Mouse (Mus musculus) telencephalon, adult 2 months (tissue): Measurements from ENCODE around the gene Mgrn1.

Source experiments
- DNase-seq: peaks from one replicate; pipeline ENCODE4 v3.0.0-alpha.2; 2011; ENCODE audit warnings: low read depth, low spot score

Gene Mgrn1

GRCm38 (mm10) chr16:4885760-4886689 lies at the start of gene Mgrn1:
Mgrn1 (plus strand) TSS chr16:4886249.
- peak; percentile 83 for DNase-seq

- no peak for DNase-seq
These were observed 48.4 kb upstream of the Mgrn1 start for GRCm38 (mm10) chr16:4837631-4838030.

- DNase-seq: no peak
These were observed 46.5 kb upstream of the Mgrn1 start for GRCm38 (mm10) chr16:4839552-4839951.

- DNase-seq: no peak
These were observed 45.8 kb upstream of the Mgrn1 start for GRCm38 (mm10) chr16:4840231-4840630.

- DNase-seq: no peak
These were observed 39.0 kb upstream of the Mgrn1 start for GRCm38 (mm10) chr16:4847041-4847440.

- no peak for DNase-seq
These were observed 38.0 kb upstream of the Mgrn1 start for GRCm38 (mm10) chr16:4848090-4848489.

GRCm38 (mm10) chr16:4850361-4850760 lies 35.7 kb upstream of the Mgrn1 start:
- no peak for DNase-seq

GRCm38 (mm10) chr16:4850938-4851628 lies 35.0 kb upstream of the Mgrn1 start:
- DNase-seq: no peak

- no peak for DNase-seq
These were observed 30.9 kb upstream of the Mgrn1 start for GRCm38 (mm10) chr16:4855046-4855650.

- no peak for DNase-seq
These were observed 24.7 kb upstream of the Mgrn1 start for GRCm38 (mm10) chr16:4861392-4861791.

- DNase-seq: no peak
These were observed 23.1 kb upstream of the Mgrn1 start for GRCm38 (mm10) chr16:4862863-4863483.

- no peak for DNase-seq
These were observed 22.3 kb upstream of the Mgrn1 start for GRCm38 (mm10) chr16:4863742-4864141.

- no peak for DNase-seq
These were observed 19.9 kb upstream of the Mgrn1 start for GRCm38 (mm10) chr16:4866101-4866695.

GRCm38 (mm10) chr16:4870490-4870889 lies 15.6 kb upstream of the Mgrn1 start:
- no peak for DNase-seq

GRCm38 (mm10) chr16:4871926-4872325 lies 14.1 kb upstream of the Mgrn1 start:
- no peak for DNase-seq

GRCm38 (mm10) chr16:4875198-4876032 lies 10.6 kb upstream of the Mgrn1 start:
- DNase-seq: no peak

- DNase-seq: no peak
These were observed 9.9 kb upstream of the Mgrn1 start for GRCm38 (mm10) chr16:4876033-4876680.

- no peak for DNase-seq
These were observed 8.9 kb upstream of the Mgrn1 start for GRCm38 (mm10) chr16:4877195-4877594.

- no peak for DNase-seq
These were observed 8.3 kb upstream of the Mgrn1 start for GRCm38 (mm10) chr16:4877701-4878100.
